Mouse (Mus musculus) gastrocnemius, postnatal 14 days (tissue): Measurements from ENCODE around the gene Gtpbp2. TPM values are rescaled to one million over a fixed set of nuclear protein-coding genes. Genes with fewer than 3 reads are reported as not detected.

Experiments
- DNase-seq: peaks from one replicate; pipeline ENCODE4 v3.0.0; 2021; ENCODE audit warnings: mixed read lengths
- intact Hi-C: fragments of 180-260 bp; cut with DNase I; formaldehyde crosslinking; loops from one replicate; pipeline ENCODE4 v1.15.1; 2025; ENCODE audit warnings: low total_unique reads
- total RNA-seq, 2 experiments: library from RNA; stranded (reverse); gene quantifications; 2 replicates each; pipeline ENCODE4 v1.2.3; 2021

Gene Gtpbp2
- total RNA-seq, 2 experiments from 2014 or later = 45.4 to 56.3 TPM

DNA sequence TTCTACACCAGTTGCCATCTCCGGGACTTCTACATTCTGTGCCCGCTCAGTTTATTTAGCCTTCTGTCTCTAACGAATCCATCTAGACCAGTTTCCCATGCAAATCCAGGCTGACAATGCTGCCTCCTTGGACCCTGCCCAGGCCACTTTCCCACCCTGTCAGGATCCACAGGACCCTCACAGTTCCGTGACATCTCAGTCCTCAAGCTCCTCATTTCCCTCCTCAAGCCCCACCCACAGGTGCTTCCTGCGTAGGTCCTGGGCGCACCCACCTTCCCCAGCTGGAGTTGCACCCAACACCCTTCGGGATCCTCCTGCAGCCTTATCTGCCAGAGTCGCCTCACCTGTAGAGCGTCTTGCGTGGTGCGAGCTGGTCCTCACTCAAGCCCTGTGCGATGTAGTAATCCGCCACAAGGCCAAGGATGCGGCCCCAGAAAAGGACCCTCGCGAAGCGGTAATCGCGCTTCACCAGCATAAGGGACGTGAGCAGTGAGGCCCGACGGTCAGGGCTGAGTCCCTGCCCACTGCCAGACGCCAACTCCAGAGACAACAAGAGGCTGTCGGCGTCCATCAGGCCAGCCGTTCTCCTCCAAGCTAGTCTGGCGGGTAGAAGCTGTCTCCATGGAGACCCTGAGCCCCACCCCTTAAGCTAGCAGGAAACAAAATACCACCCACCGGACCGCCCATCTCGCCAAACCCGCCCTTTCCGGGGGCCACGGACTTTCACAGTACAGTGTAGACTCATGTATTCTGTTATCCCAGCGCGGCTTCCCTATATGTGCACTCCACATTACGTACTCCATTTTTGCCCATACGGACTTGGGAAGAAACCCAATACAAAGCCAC, 17.0 kb upstream of the Gtpbp2 start, which contains the start of gene Rsph9:
Gene Rsph9, minus strand, starts transcription at position 639 of the 846 bp plus-strand sequence.
- DNase-seq = peak; percentile 84
- intact Hi-C loops = no loop called here

DNA sequence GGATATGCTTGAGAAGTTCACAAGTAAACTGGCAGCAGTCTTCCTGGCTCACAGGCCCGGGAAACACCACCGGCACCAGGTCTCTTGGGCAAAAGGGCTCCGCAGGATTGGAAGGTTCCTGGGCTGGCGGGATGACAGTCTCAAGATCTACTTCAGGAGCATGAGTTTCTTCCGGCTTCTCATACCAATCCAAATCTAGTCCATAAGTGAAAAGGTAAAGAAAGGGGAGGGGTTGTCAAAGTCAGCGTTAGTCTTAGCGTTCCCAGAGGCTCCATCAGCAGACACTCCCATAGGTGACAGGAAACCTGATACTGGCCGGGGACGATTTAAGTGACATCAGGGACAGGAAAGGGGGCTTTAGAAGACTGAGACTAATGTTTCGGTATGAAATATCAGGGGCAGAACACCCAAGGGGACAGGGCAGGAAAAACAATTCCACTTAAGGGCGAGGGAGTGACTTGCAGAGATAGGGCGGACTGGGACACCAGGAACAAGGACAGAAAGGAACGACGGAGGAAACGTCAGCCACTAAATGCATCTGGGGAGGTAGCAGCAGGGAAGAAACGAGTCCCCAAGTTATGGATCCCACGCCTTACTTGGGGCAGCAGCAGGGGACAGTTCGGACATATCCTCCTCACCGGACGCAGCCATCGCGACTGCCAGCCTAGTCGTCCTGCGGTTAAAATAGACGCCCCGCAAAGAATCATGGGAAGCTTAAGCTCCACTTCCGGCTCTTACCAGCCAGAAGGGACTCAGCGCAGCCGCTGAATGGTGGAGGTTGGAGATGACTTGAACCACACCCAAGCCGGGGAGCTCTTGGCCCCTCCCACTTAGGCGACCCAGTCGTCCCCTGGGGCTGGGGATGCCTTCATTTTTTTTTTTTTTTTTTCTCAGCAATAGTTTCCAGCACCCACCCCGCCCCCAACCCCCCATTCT, 7.7 kb upstream of the Gtpbp2 start, which contains the start of gene Mad2l1bp:
Gene Mad2l1bp, minus strand, starts transcription at position 707 of the 936 bp plus-strand sequence.
- intact Hi-C loops = no loop called here
- peak; percentile 89 for DNase-seq

DNA sequence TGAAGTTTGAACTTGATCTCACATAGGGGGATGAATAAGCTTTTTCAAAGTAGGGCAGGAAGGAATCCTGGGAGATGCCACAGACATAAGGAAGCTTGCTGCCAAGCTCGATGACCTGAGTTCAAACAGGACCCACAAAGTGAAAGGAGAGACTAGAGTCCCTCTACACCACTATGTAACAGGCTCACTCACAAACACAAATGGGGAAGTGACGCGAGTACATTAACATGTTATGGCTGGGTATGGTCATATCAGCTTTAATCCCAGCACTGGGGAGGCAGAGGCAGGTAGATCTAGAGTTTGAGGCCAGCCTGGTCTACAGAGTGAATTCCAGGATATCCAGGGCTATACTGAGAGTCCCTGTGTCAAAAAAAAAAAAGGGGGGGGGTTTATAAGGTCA, 6.5 kb upstream of the Gtpbp2 start:
- DNase-seq = no peak
- intact Hi-C loops = no loop called here

DNA sequence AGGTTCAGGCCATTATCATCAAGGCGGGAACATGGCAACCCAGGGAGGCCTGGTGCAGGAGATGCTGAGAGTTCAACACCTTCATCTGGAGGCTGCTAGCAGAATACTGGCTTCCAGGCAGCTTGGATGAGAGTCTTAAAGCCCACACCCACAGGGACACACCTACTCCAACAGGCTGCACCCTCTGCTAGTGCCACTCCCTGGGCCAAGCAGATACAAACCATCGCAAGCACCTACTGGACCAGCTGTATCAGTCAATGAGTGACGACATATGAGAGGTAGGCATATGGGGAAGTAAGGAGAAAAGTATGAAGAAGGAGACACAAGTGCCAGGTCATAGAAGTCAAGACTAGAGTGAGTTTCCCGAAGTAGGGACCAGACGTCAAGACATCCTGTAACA, 4.2 kb upstream of the Gtpbp2 start:
- intact Hi-C loops = no loop called here
- DNase-seq = no peak

DNA sequence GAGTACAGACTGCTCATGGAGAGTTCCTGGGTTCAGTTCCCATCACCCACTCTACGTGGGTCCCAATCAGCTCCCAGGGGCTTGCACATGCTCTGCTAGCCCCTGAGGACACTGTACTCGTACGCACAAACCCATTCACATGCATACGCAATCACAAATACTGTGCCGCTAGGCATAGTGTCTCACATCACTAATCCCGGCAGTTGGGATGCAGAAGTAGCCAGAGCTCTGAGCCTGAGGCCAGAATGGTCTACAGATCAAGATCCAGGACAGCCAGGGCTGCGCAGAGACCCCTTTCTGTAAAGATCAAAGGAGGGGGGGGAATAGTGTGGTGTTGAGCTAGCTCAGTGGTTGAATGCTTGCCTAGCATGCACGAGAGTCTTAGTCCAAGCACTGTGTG, 3.7 kb upstream of the Gtpbp2 start:
- intact Hi-C loops = no loop called here
- no peak for DNase-seq

DNA sequence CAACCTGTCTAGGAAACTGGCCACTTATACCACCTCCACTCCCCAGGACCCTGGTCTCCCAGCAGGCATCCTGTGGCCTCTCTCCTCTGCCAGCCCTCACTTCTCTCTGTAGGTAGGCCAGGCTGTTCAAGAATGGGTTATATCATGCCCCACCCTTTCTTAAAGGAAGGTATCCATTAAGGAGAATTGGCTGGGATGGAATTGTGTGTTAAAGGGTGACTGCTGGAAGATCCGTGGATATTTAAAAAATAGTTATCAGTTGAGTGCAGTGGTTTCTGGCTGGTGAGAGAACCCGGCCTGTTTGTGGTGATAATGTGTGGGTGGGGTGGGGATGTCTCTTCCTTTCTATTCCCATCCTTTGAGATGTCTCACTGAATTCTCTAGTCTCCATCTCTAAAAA, 1.6 kb upstream of the Gtpbp2 start:
- no peak for DNase-seq
- intact Hi-C loops = no loop called here

DNA sequence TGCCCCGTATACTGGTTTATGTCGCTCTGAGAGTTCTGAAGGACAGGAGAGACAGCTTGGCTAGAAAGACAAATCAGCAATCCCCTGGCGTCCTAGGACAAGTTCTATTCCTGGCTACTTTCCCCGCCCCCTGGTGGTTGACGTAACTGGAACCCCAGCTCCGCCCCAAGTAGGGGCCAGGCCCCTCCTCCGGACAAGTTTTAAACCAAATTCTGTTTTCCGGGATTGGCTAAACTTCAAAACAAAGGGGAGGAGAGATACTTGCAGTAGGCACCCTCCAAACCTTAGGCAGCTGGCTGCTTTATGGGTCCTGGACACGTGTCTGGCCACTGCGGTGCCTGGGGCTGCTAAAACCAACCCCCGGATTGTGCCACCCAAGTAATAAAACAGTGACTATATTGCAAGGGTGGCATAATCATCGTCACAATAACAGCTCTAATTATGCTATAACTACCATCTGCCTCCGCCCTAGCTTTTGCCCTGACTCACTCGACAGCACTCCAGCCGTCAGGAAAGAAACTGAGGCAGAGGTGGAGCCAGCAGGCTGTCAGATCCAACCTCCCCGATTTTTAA, 656 bp upstream of the Gtpbp2 start:
- intact Hi-C loops = no loop called here
- peak; percentile 90 for DNase-seq

DNA sequence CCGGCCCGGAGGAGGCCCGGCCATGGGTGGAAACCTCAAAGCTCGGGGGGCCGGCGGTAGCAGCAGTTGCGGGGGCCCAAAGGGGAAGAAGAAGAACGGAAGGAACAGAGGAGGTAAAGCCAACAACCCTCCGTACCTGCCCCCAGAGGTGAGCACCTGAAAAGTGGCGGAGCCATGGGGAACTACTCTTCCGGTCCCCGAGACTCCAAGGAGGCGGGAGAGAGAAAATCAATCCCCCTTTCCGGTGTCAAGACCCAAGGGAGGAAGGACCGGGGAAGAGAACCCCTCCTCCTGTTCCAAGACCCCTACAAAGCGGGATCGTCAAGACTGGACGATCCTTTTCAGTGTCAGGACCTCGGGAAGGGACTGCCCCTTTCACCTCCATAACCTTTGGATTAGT, 347 bp downstream of the Gtpbp2 start:
- DNase-seq = no peak
- intact Hi-C loops = no loop called here

DNA sequence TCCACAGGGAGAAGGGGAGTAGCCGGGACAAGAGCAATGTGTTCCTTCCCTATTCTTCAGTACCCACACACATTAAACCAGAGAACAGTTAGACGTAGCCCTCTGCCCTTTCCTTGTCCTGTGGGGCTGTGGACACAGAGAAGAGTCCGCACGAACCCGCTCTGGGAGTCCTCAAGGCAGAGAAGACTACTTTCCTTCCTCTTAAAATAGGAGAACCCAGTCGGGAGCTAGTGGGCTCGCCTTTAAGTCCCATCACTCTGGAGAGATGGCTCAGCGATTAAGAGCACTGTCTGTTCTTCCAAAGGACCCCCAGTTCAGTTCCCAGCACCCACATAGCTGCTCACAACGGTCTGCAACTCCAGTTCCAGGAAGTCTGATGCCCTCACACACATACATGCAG, 878 bp downstream of the Gtpbp2 start:
- no peak for DNase-seq
- intact Hi-C loops = no loop called here

DNA sequence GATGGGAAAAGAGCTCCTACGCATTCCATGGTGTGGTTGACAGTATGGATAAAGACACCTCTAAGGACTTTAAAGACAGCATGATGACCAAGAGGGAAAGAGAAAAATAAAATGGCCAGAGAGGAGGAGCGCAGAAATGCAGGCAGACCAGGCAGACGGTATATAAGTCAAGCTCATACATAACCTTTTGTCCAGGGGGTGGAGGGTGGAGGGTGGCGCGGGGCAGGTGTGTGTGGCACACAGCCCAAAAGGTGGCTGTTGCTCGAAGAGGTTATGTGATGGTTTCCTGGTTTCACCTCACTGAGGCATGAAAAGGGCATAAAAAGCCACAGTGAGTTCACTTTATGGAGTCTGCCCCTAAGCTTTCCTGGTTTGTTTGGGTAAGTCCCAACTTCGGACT, 1.7 kb downstream of the Gtpbp2 start:
- no peak for DNase-seq
- intact Hi-C loops = no loop called here

DNA sequence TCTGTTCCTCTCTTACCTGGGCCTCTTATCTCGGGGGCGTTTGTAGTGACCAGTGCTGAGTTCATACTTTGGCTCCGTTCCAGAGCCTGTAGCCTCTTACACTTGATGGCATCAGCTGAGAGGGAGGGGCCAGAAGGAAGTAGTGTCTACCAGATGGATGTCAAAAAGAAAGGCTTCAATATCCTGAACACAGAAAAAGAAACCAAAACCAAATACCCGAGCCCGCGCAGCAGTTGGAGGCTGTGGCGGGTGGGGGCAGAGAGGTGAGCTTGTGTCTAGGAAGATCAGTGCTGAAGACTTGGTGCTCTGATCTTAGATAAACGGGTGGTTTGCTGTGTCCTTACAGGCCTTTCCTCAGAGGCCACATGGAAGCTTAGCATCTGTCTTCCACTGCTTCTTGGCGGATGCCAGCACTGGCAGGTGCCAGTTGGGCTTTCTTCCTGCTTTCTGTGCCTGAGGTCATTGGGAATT, 2.2 kb downstream of the Gtpbp2 start:
- intact Hi-C loops = no loop called here

DNA sequence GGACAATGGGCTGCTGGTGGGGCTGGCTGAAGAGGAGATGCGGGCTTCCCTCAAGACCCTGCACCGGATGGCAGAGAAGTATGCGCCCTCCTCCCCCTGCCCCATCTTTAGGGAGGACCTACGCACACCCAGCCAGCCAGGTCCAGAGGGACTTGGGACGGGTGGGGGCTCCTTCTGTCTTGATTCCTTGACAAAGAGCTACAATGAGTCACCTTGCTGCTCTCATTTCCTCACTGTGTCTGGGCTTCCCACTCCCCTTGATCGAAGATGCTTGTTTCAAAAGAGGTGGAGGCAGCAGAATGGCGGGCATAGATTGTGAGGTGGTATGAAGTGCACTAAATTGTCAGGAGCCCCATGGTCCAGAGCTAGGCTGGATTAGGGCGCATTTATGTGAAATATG, 3.5 kb downstream of the Gtpbp2 start:
- no peak for DNase-seq
- intact Hi-C loops = no loop called here

More for the DNA sequence above, 2.2 kb downstream of the Gtpbp2 start:
- no peak for DNase-seq

DNA sequence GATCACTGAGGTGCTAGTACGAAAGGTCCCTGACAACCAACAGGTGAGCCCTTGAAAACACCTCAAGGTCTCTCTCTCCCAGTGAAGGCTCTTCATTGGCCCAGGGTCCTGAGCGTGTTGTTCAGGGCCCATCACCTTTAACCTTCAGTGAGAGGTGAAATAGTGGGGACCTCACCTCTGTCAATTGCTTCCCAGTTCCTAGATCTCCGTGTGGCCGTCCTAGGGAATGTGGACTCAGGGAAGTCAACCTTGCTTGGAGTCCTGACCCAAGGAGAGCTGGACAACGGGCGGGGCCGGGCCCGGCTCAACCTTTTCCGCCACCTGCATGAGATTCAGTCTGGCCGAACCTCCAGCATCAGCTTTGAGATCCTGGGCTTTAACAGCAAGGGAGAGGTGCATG, 4.0 kb downstream of the Gtpbp2 start:
- intact Hi-C loops = no loop called here
- DNase-seq = no peak

DNA sequence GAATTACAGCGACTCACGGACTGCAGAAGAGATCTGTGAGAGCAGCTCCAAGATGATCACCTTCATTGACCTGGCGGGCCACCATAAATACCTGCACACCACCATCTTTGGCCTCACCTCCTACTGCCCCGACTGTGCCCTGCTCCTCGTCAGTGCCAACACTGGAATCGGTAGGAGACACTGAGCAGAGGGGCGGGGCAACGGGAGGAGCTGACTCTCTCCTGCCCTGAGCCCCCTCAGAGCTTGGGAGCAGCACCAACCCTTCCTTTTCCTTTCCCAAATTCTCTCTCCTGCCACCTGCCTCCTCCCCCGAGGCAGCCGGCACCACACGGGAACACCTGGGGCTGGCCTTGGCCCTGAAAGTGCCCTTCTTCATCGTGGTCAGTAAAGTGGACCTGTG, 4.6 kb downstream of the Gtpbp2 start:
- no peak for DNase-seq
- intact Hi-C loops = no loop called here

DNA sequence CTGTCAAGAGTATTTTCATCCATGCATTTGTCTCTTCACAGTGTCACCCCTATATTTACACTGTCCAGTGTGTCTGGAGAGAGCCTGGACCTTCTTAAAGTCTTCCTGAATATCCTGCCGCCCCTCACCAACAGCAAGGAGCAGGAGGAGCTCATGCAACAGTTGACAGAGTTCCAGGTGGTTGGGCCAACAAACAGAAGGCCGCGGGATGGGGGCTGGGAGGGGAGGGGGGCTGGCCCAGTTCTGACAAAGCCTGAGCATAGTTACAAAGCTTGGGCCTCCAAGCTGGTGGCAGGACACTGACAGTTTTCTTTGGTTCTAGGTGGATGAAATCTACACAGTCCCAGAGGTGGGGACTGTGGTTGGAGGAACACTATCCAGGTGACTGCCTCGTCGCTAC, 5.4 kb downstream of the Gtpbp2 start:
- no peak for DNase-seq
- intact Hi-C loops = no loop called here

DNA sequence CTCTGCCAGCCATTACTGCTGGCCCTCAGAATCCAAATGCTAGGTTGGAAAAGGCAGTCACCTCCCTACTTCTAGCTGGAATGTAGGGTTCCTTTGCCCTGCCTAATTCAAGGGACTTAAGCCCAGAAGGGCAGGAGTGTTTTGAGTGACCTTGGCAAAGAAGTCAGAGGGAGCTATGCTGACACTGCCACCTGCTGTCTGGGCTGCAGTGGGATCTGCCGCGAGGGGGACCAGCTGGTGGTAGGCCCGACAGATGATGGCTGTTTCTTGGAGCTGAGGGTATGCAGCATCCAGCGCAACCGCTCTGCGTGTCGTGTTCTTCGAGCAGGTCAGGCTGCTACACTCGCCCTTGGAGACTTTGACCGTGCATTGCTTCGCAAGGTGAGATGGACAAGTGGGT, 6.2 kb downstream of the Gtpbp2 start:
- intact Hi-C loops = no loop called here
- DNase-seq = peak; percentile 33

DNA sequence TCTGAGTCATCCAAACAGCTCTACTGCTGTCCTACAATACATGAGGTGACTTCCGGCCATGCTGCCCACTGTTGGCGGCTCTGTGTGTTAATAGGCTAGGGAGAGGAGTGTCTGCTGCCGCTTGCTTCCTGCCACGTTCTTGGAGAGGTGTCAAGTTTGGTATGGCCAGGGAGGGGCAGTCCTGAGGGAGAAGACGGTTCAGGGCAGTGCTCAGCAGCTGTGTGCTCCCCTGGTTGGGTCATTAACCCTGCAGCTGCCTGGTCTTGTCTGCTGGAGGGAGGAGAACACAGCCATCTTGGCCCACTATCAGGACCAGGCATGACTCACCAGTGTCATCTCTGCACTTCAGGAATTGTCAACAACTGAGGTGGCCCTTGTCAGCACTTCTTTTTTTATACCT, 7.5 kb downstream of the Gtpbp2 start:
- intact Hi-C loops = no loop called here

DNA sequence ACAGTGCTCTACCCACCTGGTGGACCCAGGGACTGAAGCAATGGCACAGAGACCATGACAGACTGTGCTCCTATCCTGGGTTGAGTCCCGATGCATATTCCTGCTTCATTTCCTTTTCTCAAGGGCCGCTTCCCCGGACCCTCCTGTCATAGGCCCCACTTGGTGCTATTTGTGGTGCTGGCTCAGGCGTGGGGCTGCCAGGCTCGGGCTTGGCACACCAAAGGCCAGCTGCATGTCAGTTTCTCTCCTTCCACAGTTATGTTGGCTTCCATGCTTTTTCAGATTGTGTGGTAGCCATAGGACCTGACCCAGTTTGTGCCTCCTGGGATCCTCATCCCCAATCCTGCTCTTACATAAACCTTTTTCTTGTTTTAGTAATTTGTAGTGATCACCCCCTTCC, 7.9 kb downstream of the Gtpbp2 start:
- intact Hi-C loops = no loop called here
- DNase-seq = no peak

More for the DNA sequence above, 7.5 kb downstream of the Gtpbp2 start:
- peak; percentile 32 for DNase-seq

DNA sequence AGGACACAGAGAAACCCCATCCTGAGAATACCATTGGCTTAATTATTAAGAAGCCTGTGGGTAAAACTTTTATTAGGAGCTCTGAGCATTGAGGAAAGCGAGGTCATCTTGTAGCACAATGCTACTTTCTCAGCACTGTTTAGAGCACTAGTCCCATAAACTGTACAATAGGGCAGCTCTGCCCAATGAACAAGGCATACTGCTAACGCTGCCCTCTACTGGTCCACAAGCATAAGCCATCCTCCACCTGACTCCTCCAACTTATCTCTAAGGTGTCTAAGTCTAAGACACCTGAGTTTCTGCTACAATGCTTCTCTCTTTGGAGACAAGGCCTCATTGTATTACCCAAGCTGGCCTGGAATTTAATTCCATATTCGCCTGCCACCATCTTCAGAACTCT, 9.7 kb downstream of the Gtpbp2 start:
- DNase-seq = no peak
- intact Hi-C loops = no loop called here

DNA sequence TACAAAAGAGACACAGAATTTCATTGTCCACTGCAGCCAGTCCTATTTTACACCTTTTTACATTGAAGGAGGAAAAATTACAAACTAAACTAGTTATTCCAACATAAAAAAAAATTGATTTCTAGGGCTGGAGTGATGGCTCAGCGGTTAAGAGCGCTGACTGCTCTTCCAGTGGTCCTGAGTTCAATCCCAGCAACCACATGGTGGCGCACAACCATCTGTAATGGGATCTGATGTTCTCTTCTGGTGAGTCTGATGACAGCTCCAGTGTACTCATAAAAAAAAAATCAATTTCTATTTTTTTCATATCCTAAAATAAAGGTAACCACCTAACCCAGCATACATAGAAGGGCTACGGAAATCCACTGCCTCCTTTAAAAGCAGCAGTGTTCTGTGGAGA, 21.4 kb downstream of the Gtpbp2 start:
- intact Hi-C loops = no loop called here
- no peak for DNase-seq
